Mouse (Mus musculus): ENCODE data around the gene Ttc4. TPM values are rescaled to one million over a fixed set of nuclear protein-coding genes. Genes with fewer than 3 reads are reported as not detected.

Gene Ttc4
- 106 and 107 TPM in 2 replicates for polyA plus RNA-seq (2014; fragmentation: Nextera tagmentation; extraction: Ambion mirVana)

- DNase-seq (ENCODE audit: low spot score) (peak; percentile 93), ATAC-seq (peak; percentile 99)
- H3K4me2 ChIP-seq (ENCODE audit: low read length): peak within 1 kb of the TSS; percentile 86
- H3K4me3 ChIP-seq (ENCODE audit: low read depth, low read length): peak within 1 kb of the TSS; percentile 79
- H3K36me3 ChIP-seq (ENCODE audit: control insufficient read depth, insufficient read depth, low read length): peaks cover 28% of the 10 kb centered on the region
- no peaks in the 10 kb centered on the region for H3K27me3 ChIP-seq (replicated peaks; ENCODE audit: control insufficient read depth, insufficient read depth, low read length)
- peak within 1 kb of the TSS; percentile 41; the same call in 1 of the 2 replicates for H3K27ac ChIP-seq (ENCODE audit: low read depth, low read length)
- peak within 1 kb of the TSS; percentile 80 for H3K9ac ChIP-seq (ENCODE audit: low read length)
- H3K9me3 ChIP-seq (replicated peaks; ENCODE audit: control insufficient read depth, low read length): no peaks in the 10 kb centered on the region
- WGBS: under 1% methylated on average over 43 of the region's 43 CpGs
- H3K4me1 ChIP-seq (ENCODE audit: control insufficient read depth, insufficient read depth, low read length): peaks cover 7% of the 10 kb centered on the region
Observed at GRCm38 (mm10) chr4:106678442-106679118, at the start of gene Ttc4. Ttc4 (minus strand) TSS chr4:106678944.

- DNase-seq (ENCODE audit: low spot score) (no peak), ATAC-seq (no peak)
- Histone ChIP-seq H3K4me2 (ENCODE audit: low read length) (no peak overlapping the region), H3K4me3 (ENCODE audit: low read depth, low read length) (no peak overlapping the region), H3K4me1 (ENCODE audit: control insufficient read depth, insufficient read depth, low read length) (no peaks in the 10 kb centered on the region), H3K9ac (ENCODE audit: low read length) (no peak overlapping the region), H3K36me3 (ENCODE audit: control insufficient read depth, insufficient read depth, low read length) (no peaks in the 10 kb centered on the region), H3K27ac (ENCODE audit: low read depth, low read length) (no peak overlapping the region), H3K9me3 (replicated peaks; ENCODE audit: control insufficient read depth, low read length) (no peaks in the 10 kb centered on the region), H3K27me3 (replicated peaks; ENCODE audit: control insufficient read depth, insufficient read depth, low read length) (no peaks in the 10 kb centered on the region)
- WGBS: 70% methylated on average over 4 of the region's 4 CpGs
Observed at GRCm38 (mm10) chr4:106720631-106721030, 41.9 kb upstream of the Ttc4 start.

- H3K4me3 ChIP-seq (ENCODE audit: low read depth, low read length): no peak overlapping the region
- 92% methylated on average over 6 of the region's 6 CpGs for WGBS
- no peak overlapping the region for H3K27ac ChIP-seq (ENCODE audit: low read depth, low read length)
- no peak for DNase-seq (ENCODE audit: low spot score)
- no peaks in the 10 kb centered on the region for H3K4me1 ChIP-seq (ENCODE audit: control insufficient read depth, insufficient read depth, low read length)
- no peaks in the 10 kb centered on the region for H3K27me3 ChIP-seq (replicated peaks; ENCODE audit: control insufficient read depth, insufficient read depth, low read length)
- H3K9ac ChIP-seq (ENCODE audit: low read length): no peak overlapping the region
- ATAC-seq: no peak
- H3K36me3 ChIP-seq (ENCODE audit: control insufficient read depth, insufficient read depth, low read length): no peaks in the 10 kb centered on the region
- no peaks in the 10 kb centered on the region for H3K9me3 ChIP-seq (replicated peaks; ENCODE audit: control insufficient read depth, low read length)
- no peak overlapping the region for H3K4me2 ChIP-seq (ENCODE audit: low read length)
Observed at GRCm38 (mm10) chr4:106713622-106714021, 34.9 kb upstream of the Ttc4 start.

GRCm38 (mm10) chr4:106708408-106708807 lies 29.7 kb upstream of the Ttc4 start:
- H3K9ac ChIP-seq (ENCODE audit: low read length): no peak overlapping the region; the same call in 1 of the 2 replicates
- ATAC-seq: peak; percentile 47
- H3K4me2 ChIP-seq (ENCODE audit: low read length): 0 out of 2 replicates have a peak overlapping the region, but pooled peaks have one; percentile 5

GRCm38 (mm10) chr4:106707957-106708356 lies 29.2 kb upstream of the Ttc4 start:
- no peak overlapping the region for H3K9ac ChIP-seq (ENCODE audit: low read length)
- H3K27ac ChIP-seq (ENCODE audit: low read depth, low read length): no peak overlapping the region
- H3K4me1 ChIP-seq (ENCODE audit: control insufficient read depth, insufficient read depth, low read length): peaks cover 19% of the 10 kb centered on the region
- no peaks in the 10 kb centered on the region for H3K36me3 ChIP-seq (ENCODE audit: control insufficient read depth, insufficient read depth, low read length)
- 45% methylated on average over 5 of the region's 5 CpGs for WGBS
- no peak overlapping the region for H3K4me3 ChIP-seq (ENCODE audit: low read depth, low read length)
- H3K4me2 ChIP-seq (ENCODE audit: low read length): 0 out of 2 replicates have a peak overlapping the region, but pooled peaks have one; percentile 5
- ATAC-seq (0 out of 2 replicates have a peak, but pooled peaks have one; percentile 6), DNase-seq (ENCODE audit: low spot score) (no peak)
- H3K27me3 ChIP-seq (replicated peaks; ENCODE audit: control insufficient read depth, insufficient read depth, low read length): no peaks in the 10 kb centered on the region
- no peaks in the 10 kb centered on the region for H3K9me3 ChIP-seq (replicated peaks; ENCODE audit: control insufficient read depth, low read length)

More at GRCm38 (mm10) chr4:106708408-106708807, 29.7 kb upstream of the Ttc4 start:
- WGBS: 3% methylated on average over 8 of the region's 8 CpGs
- no peak overlapping the region for H3K4me3 ChIP-seq (ENCODE audit: low read depth, low read length)
- no peak overlapping the region for H3K27ac ChIP-seq (ENCODE audit: low read depth, low read length)
- DNase-seq (ENCODE audit: low spot score): peak; percentile 80
- no peaks in the 10 kb centered on the region for H3K9me3 ChIP-seq (replicated peaks; ENCODE audit: control insufficient read depth, low read length)
- H3K4me1 ChIP-seq (ENCODE audit: control insufficient read depth, insufficient read depth, low read length): peaks cover 19% of the 10 kb centered on the region
- no peaks in the 10 kb centered on the region for H3K27me3 ChIP-seq (replicated peaks; ENCODE audit: control insufficient read depth, insufficient read depth, low read length)
- no peaks in the 10 kb centered on the region for H3K36me3 ChIP-seq (ENCODE audit: control insufficient read depth, insufficient read depth, low read length)

- Histone ChIP-seq H3K4me2 (ENCODE audit: low read length) (no peak overlapping the region), H3K4me3 (ENCODE audit: low read depth, low read length) (no peak overlapping the region), H3K4me1 (ENCODE audit: control insufficient read depth, insufficient read depth, low read length) (peaks cover 27% of the 10 kb centered on the region), H3K36me3 (ENCODE audit: control insufficient read depth, insufficient read depth, low read length) (no peaks in the 10 kb centered on the region), H3K27me3 (replicated peaks; ENCODE audit: control insufficient read depth, insufficient read depth, low read length) (no peaks in the 10 kb centered on the region), H3K9me3 (replicated peaks; ENCODE audit: control insufficient read depth, low read length) (no peaks in the 10 kb centered on the region), H3K27ac (ENCODE audit: low read depth, low read length) (peak overlapping the region; percentile 68), H3K9ac (ENCODE audit: low read length) (peak overlapping the region; percentile 41; the same call in 1 of the 2 replicates)
- WGBS: 23% methylated on average over 8 of the region's 8 CpGs
- ATAC-seq: no peak
- DNase-seq (ENCODE audit: low spot score): peak; percentile 36
Observed at GRCm38 (mm10) chr4:106705096-106705665, 26.4 kb upstream of the Ttc4 start.

GRCm38 (mm10) chr4:106704416-106704815 lies 25.7 kb upstream of the Ttc4 start:
- H3K4me1 ChIP-seq (ENCODE audit: control insufficient read depth, insufficient read depth, low read length): peaks cover 27% of the 10 kb centered on the region
- no peaks in the 10 kb centered on the region for H3K27me3 ChIP-seq (replicated peaks; ENCODE audit: control insufficient read depth, insufficient read depth, low read length)
- no peak overlapping the region for H3K4me2 ChIP-seq (ENCODE audit: low read length)
- no peaks in the 10 kb centered on the region for H3K36me3 ChIP-seq (ENCODE audit: control insufficient read depth, insufficient read depth, low read length)
- H3K27ac ChIP-seq (ENCODE audit: low read depth, low read length): peak overlapping the region; percentile 68
- WGBS: 23% methylated on average over 11 of the region's 11 CpGs
- H3K9ac ChIP-seq (ENCODE audit: low read length): peak overlapping the region; percentile 41; the same call in 1 of the 2 replicates
- H3K4me3 ChIP-seq (ENCODE audit: low read depth, low read length): no peak overlapping the region
- ATAC-seq (peak; percentile 63; the same call in 1 of the 2 replicates), DNase-seq (ENCODE audit: low spot score) (peak; percentile 72)
- H3K9me3 ChIP-seq (replicated peaks; ENCODE audit: control insufficient read depth, low read length): no peaks in the 10 kb centered on the region

- H3K27ac ChIP-seq (ENCODE audit: low read depth, low read length): peak overlapping the region; percentile 68; the same call in 1 of the 2 replicates
- no peak overlapping the region for H3K9ac ChIP-seq (ENCODE audit: low read length)
- no peak for DNase-seq (ENCODE audit: low spot score)
- H3K4me2 ChIP-seq (ENCODE audit: low read length): no peak overlapping the region
- no peaks in the 10 kb centered on the region for H3K36me3 ChIP-seq (ENCODE audit: control insufficient read depth, insufficient read depth, low read length)
- H3K9me3 ChIP-seq (replicated peaks; ENCODE audit: control insufficient read depth, low read length): no peaks in the 10 kb centered on the region
- no peak overlapping the region for H3K4me3 ChIP-seq (ENCODE audit: low read depth, low read length)
- WGBS: 78% methylated on average over 10 of the region's 10 CpGs
- H3K4me1 ChIP-seq (ENCODE audit: control insufficient read depth, insufficient read depth, low read length): peaks cover 27% of the 10 kb centered on the region
- no peaks in the 10 kb centered on the region for H3K27me3 ChIP-seq (replicated peaks; ENCODE audit: control insufficient read depth, insufficient read depth, low read length)
- no peak for ATAC-seq
Observed at GRCm38 (mm10) chr4:106703956-106704355, 25.2 kb upstream of the Ttc4 start.

- H3K4me3 ChIP-seq (ENCODE audit: low read depth, low read length): no peak overlapping the region
- no peaks in the 10 kb centered on the region for H3K9me3 ChIP-seq (replicated peaks; ENCODE audit: control insufficient read depth, low read length)
- ATAC-seq (no peak), DNase-seq (ENCODE audit: low spot score) (peak; percentile 74)
- H3K9ac ChIP-seq (ENCODE audit: low read length): no peak overlapping the region
- no peaks in the 10 kb centered on the region for H3K36me3 ChIP-seq (ENCODE audit: control insufficient read depth, insufficient read depth, low read length)
- peaks cover 27% of the 10 kb centered on the region for H3K4me1 ChIP-seq (ENCODE audit: control insufficient read depth, insufficient read depth, low read length)
- peak overlapping the region; percentile 44 for H3K27ac ChIP-seq (ENCODE audit: low read depth, low read length)
- no peaks in the 10 kb centered on the region for H3K27me3 ChIP-seq (replicated peaks; ENCODE audit: control insufficient read depth, insufficient read depth, low read length)
- 42% methylated on average over 4 of the region's 4 CpGs for WGBS
- 0 out of 2 replicates have a peak overlapping the region, but pooled peaks have one; percentile 1 for H3K4me2 ChIP-seq (ENCODE audit: low read length)
Observed at GRCm38 (mm10) chr4:106700798-106701197, 22.1 kb upstream of the Ttc4 start.

All from forebrain, embryonic 14.5 days (tissue).